Mouse (Mus musculus): ENCODE results near the gene Fam219a. TPM values are rescaled to one million over a fixed set of nuclear protein-coding genes. Genes with fewer than 3 reads are reported as not detected.

The Fam219a gene
- total RNA-seq, 2 experiments from 2014 or later: 20.1 to 24.4 TPM

- no peak for DNase-seq (ENCODE audit: low spot score in 2 of 2)
These were observed 61.9 kb downstream of the Fam219a start for GRCm38 (mm10) chr4:41507326-41507924.

- peak; percentile 64 to 86 for DNase-seq (ENCODE audit: low spot score in 2 of 2)
These were observed 62.4 kb downstream of the Fam219a start for GRCm38 (mm10) chr4:41506906-41507305.

- peak in 1 of 2 experiments; percentile 72 for DNase-seq (ENCODE audit: low spot score in 2 of 2)
These were observed 63.2 kb downstream of the Fam219a start for GRCm38 (mm10) chr4:41506156-41506555.

GRCm38 (mm10) chr4:41505131-41505551 lies 64.2 kb downstream of the Fam219a start:
- DNase-seq (ENCODE audit: low spot score in 2 of 2): no peak

GRCm38 (mm10) chr4:41504325-41504724 lies 65.0 kb downstream of the Fam219a start:
- DNase-seq (ENCODE audit: low spot score in 2 of 2): no peak

- peak; percentile 99 for DNase-seq (ENCODE audit: low spot score in 2 of 2)
These were observed 66.3 kb downstream of the Fam219a start, which contains the start of gene AI464131 for GRCm38 (mm10) chr4:41502986-41503412. Gene AI464131 (minus strand): TSS chr4:41503076.

GRCm38 (mm10) chr4:41502171-41502940 lies 67.0 kb downstream of the Fam219a start:
- DNase-seq (ENCODE audit: low spot score in 2 of 2): peak in 1 of 2 experiments; percentile 50

- DNase-seq (ENCODE audit: low spot score in 2 of 2): no peak
These were observed 68.6 kb downstream of the Fam219a start for GRCm38 (mm10) chr4:41500787-41501186.

GRCm38 (mm10) chr4:41499619-41500018 lies 69.7 kb downstream of the Fam219a start:
- DNase-seq (ENCODE audit: low spot score in 2 of 2): no peak

- no peak for DNase-seq (ENCODE audit: low spot score in 2 of 2)
These were observed 70.4 kb downstream of the Fam219a start for GRCm38 (mm10) chr4:41498921-41499391.

GRCm38 (mm10) chr4:41497995-41498845 lies 71.1 kb downstream of the Fam219a start:
- no peak for DNase-seq (ENCODE audit: low spot score in 2 of 2)

- DNase-seq (ENCODE audit: low spot score in 2 of 2): no peak
These were observed 71.8 kb downstream of the Fam219a start for GRCm38 (mm10) chr4:41497579-41497978.

GRCm38 (mm10) chr4:41497046-41497445 lies 72.3 kb downstream of the Fam219a start:
- DNase-seq (ENCODE audit: low spot score in 2 of 2): no peak

GRCm38 (mm10) chr4:41495850-41496249 lies 73.5 kb downstream of the Fam219a start:
- DNase-seq (ENCODE audit: low spot score in 2 of 2): no peak

- no peak for DNase-seq (ENCODE audit: low spot score in 2 of 2)
These were observed 74.3 kb downstream of the Fam219a start for GRCm38 (mm10) chr4:41495076-41495475.

- no peak for DNase-seq (ENCODE audit: low spot score in 2 of 2)
These were observed 75.0 kb downstream of the Fam219a start for GRCm38 (mm10) chr4:41494378-41494777.

GRCm38 (mm10) chr4:41493464-41494116 lies 75.7 kb downstream of the Fam219a start:
- no peak for DNase-seq (ENCODE audit: low spot score in 2 of 2)

- no peak for DNase-seq (ENCODE audit: low spot score in 2 of 2)
These were observed 76.4 kb downstream of the Fam219a start for GRCm38 (mm10) chr4:41492951-41493350.

- DNase-seq (ENCODE audit: low spot score in 2 of 2): peak in 1 of 2 experiments; percentile 66
These were observed 87.7 kb downstream of the Fam219a start for GRCm38 (mm10) chr4:41481601-41482017.

GRCm38 (mm10) chr4:41480254-41480653 lies 89.1 kb downstream of the Fam219a start:
- DNase-seq (ENCODE audit: low spot score in 2 of 2): peak in 1 of 2 experiments; percentile 62

- DNase-seq (ENCODE audit: low spot score in 2 of 2): peak in 1 of 2 experiments; percentile 32
These were observed 89.9 kb downstream of the Fam219a start for GRCm38 (mm10) chr4:41479456-41479804.
